Mouse (Mus musculus) liver, embryonic 15.5 days (tissue): ENCODE results near the gene Tle2. TPM values are rescaled to one million over a fixed set of nuclear protein-coding genes. Genes with fewer than 3 reads are reported as not detected.

Experiments
- ATAC-seq: fragments of 200-750 bp; cut with Nextera tagmentation; 2 replicates; pipeline ENCODE4 v1.8.0; 2017; ENCODE audit warnings: moderate number of reproducible peaks, mild to moderate bottlenecking, moderate library complexity; ENCODE audit not compliant: insufficient read depth
- H3K27ac ChIP-seq: fragments of 300-500 bp; sonication (generic); replicated peaks from 2 replicates; pipeline ENCODE4 v1.5.1; 2015; ENCODE audit warnings: mild to moderate bottlenecking, inconsistent platforms
- H3K27me3 ChIP-seq: fragments of 300-500 bp; sonication (generic); 2 replicates; pipeline ENCODE4 v1.6.1; 2015; ENCODE audit warnings: mild to moderate bottlenecking, inconsistent platforms
- H3K36me3 ChIP-seq: fragments of 300-500 bp; sonication (generic); replicated peaks from 2 replicates; pipeline ENCODE4 v1.6.1; 2015; ENCODE audit warnings: moderate library complexity, mild to moderate bottlenecking, inconsistent platforms
- H3K4me1 ChIP-seq: fragments of 300-500 bp; sonication (generic); replicated peaks from 2 replicates; pipeline ENCODE4 v1.6.1; 2015; ENCODE audit warnings: inconsistent platforms
- H3K4me2 ChIP-seq: fragments of 300-500 bp; sonication (generic); 2 replicates; pipeline ENCODE4 v1.6.1; 2015; ENCODE audit warnings: moderate library complexity, mild to moderate bottlenecking, inconsistent platforms
- H3K4me3 ChIP-seq: fragments of 300-500 bp; sonication (generic); replicated peaks from 2 replicates; pipeline ENCODE4 v1.5.1; 2015; ENCODE audit warnings: mild to moderate bottlenecking, inconsistent platforms
- H3K9ac ChIP-seq: fragments of 300-500 bp; sonication (generic); 2 replicates; pipeline ENCODE4 v1.6.1; 2015; ENCODE audit warnings: moderate library complexity, mild to moderate bottlenecking, inconsistent platforms
- H3K9me3 ChIP-seq: fragments of 300-500 bp; sonication (generic); replicated peaks from 2 replicates; pipeline ENCODE4 v1.6.1; 2016; ENCODE audit warnings: inconsistent platforms
- WGBS: fragments of 180-500 bp; shearing (Covaris S2); methylation state at CpG from one replicate; pipeline ENCODE4 v1.1.7; 2015; ENCODE audit warnings: mixed read lengths; ENCODE audit not compliant: insufficient replicate concordance; 5-methylcytosine and 5-hydroxymethylcytosine counted together
- polyA plus RNA-seq: library from polyadenylated mRNA; unstranded; fragments of >200 nt; fragmentation: Nextera tagmentation; extraction: Ambion mirVana; gene quantifications from 2 replicates; pipeline ENCODE4 v1.2.1, GENCODE M21; 2015

Tle2 gene
- polyA plus RNA-seq, 1 experiment from 2014 or later = 2.2 TPM

DNA sequence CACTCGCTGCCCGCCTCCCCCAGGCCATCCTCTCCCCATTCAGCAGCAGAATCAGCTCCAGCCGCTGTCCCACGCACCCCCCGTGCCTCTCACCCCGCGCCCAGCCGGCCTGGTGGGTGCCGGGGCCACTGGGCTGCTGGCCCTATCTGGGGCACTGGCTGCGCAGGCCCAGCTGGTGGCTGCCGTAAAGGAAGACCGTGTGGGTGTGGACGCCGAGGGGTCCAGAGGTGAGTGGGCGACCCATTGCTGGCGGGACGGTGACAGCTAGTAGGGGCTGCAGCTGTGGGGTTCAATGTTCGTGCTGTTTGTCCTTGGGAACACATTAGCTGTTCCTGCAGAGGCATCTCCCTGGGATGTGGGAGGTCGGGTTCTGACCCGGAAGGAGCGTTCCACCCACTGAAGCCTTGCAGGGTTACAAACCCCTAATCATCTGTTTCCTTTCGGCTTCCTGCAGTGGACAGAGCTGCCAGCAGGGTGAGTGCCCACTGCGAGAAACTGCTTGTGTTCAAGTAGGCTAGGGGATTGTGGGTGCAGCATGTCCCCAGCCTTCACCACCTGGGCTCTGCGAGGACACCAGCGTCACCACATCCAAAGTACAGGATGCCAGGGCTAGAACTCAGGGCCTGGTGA, 6.2 kb downstream of the Tle2 start:
- Histone ChIP-seq H3K4me1 (peaks cover 8% of the 10 kb centered on the region), H3K27me3 (peaks cover 64% of the 10 kb centered on the region), H3K9ac (no peak overlapping the region), H3K27ac (no peak overlapping the region), H3K9me3 (no peaks in the 10 kb centered on the region), H3K4me3 (no peak overlapping the region), H3K36me3 (no peaks in the 10 kb centered on the region), H3K4me2 (0 out of 2 replicates have a peak overlapping the region, but pooled peaks have one; percentile 10)
- WGBS = 21% methylated on average over 25 of the region's 25 CpGs
- 0 out of 2 replicates have a peak, but pooled peaks have one; percentile 9 for ATAC-seq

DNA sequence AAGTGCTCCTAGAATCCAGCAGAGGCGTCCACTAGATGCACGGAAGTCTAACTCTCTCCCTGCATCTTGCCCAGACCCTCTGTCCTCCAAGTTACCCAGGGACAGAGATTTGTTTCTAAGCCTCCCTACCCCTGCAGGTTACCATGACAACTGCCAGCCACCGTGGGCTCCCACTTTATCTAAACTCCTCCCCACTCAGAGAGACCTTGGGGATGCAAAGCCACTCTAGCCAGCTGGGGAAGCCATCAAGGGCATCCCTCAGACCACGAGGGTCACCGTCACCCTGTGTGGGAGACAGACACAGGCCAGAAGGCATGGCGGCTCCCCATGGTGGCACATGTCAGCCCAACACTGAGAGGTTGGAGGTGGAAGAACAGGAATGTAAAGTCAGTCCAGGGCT, 9.0 kb downstream of the Tle2 start:
- no peak overlapping the region for H3K9ac ChIP-seq
- 50% methylated on average over 6 of the region's 6 CpGs for WGBS
- no peak overlapping the region for H3K4me3 ChIP-seq
- no peak overlapping the region for H3K27ac ChIP-seq
- H3K9me3 ChIP-seq = no peaks in the 10 kb centered on the region
- peaks cover 39% of the 10 kb centered on the region for H3K27me3 ChIP-seq
- H3K4me1 ChIP-seq = no peaks in the 10 kb centered on the region
- ATAC-seq = no peak
- no peaks in the 10 kb centered on the region for H3K36me3 ChIP-seq
- H3K4me2 ChIP-seq = no peak overlapping the region

DNA sequence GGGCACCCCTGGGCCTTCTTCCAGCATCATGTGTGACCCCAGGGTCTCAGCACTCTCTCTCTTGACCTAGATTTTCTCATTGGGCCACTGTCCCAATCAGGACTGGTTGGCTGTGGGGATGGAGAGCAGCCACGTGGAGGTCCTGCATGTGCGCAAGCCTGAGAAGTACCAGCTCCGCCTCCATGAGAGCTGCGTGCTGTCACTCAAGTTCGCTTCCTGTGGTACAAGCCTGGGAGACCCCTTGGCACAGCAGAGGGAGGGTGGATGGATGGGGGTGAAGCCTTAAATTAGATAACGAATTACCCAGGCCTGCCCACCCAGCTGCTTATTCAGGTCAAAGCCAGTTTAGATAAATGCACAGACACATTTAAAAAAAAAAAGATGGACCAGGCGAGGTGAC, 14.4 kb downstream of the Tle2 start:
- no peak overlapping the region for H3K4me3 ChIP-seq
- H3K27me3 ChIP-seq = peaks cover 24% of the 10 kb centered on the region
- H3K4me2 ChIP-seq = no peak overlapping the region
- WGBS = 45% methylated on average over 7 of the region's 7 CpGs
- no peak overlapping the region for H3K9ac ChIP-seq
- H3K4me1 ChIP-seq = no peaks in the 10 kb centered on the region
- ATAC-seq = no peak
- H3K36me3 ChIP-seq = no peaks in the 10 kb centered on the region
- H3K9me3 ChIP-seq = no peaks in the 10 kb centered on the region
- H3K27ac ChIP-seq = no peak overlapping the region

DNA sequence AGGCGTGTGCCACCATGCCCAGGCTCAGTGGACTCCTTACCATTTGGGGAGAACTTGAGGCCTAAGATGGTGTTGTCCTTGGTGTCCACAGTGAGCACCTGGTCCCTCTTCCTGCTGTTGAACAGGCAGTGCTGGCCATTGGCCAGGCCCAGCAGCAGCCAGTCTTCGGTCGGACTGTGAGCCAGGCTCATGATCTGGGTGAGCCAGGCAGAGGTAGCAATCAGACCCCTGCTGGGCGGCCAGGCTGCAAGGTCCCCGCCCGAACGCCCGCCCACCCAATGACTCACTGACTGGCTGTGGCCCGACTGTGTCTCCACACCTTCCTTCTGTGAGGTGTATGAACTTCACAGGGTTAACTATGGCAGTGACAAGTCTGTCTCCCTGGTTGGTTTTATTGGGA, 17.5 kb downstream of the Tle2 start:
- Histone ChIP-seq H3K27me3 (peaks cover 55% of the 10 kb centered on the region), H3K4me3 (no peak overlapping the region), H3K9ac (no peak overlapping the region), H3K4me1 (peaks cover 12% of the 10 kb centered on the region), H3K9me3 (no peaks in the 10 kb centered on the region), H3K36me3 (no peaks in the 10 kb centered on the region), H3K27ac (no peak overlapping the region), H3K4me2 (no peak overlapping the region)
- ATAC-seq = no peak
- 50% methylated on average over 9 of the region's 9 CpGs for WGBS

DNA sequence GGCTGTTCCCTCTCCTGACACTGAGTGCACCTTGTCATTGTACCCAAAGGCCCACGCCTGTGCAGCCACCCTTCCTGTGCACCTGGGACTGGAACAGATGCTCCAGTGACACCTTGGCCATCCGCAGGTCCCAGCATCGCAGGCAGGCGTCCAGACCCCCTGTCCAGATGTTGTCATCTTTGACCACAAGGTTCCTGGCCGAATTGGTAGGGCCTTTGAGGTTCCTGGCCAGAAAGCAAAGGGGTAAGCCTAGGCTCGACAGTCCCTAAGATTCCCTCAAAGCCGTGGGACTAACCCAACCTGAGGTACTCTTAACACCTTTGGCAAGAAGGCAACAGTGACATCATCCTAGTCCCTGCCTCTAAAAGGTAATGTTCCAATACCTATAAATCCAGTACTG, 18.3 kb downstream of the Tle2 start:
- H3K4me3 ChIP-seq = no peak overlapping the region
- H3K27me3 ChIP-seq = peaks cover 63% of the 10 kb centered on the region
- ATAC-seq = no peak
- H3K4me1 ChIP-seq = peaks cover 20% of the 10 kb centered on the region
- WGBS = 57% methylated on average over 7 of the region's 7 CpGs
- H3K27ac ChIP-seq = no peak overlapping the region
- H3K36me3 ChIP-seq = no peaks in the 10 kb centered on the region
- H3K9ac ChIP-seq = no peak overlapping the region
- H3K9me3 ChIP-seq = no peaks in the 10 kb centered on the region
- no peak overlapping the region for H3K4me2 ChIP-seq

DNA sequence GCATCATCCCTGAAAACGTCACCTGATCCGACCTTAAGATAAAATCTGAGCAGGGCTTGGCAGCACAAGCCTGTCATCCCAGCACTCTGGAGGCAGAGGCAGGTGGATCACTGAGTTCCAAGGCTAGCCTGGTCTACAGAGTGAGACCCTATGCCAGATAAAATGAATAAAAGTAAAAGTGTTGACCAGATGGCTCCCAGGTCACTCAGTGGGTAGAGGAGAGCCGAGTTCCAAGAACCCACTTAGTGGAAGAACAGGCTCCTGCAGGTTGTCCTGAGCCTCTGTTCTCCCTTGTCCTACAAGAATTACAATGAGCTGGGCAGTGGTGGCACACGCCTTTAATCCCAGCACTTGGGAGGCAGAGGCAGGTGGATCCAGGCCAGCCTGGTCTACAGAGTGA, 18.9 kb downstream of the Tle2 start:
- Histone ChIP-seq H3K27ac (no peak overlapping the region), H3K9ac (no peak overlapping the region), H3K4me2 (no peak overlapping the region), H3K4me1 (peaks cover 25% of the 10 kb centered on the region), H3K36me3 (no peaks in the 10 kb centered on the region), H3K9me3 (no peaks in the 10 kb centered on the region), H3K27me3 (peaks cover 69% of the 10 kb centered on the region), H3K4me3 (no peak overlapping the region)
- no peak for ATAC-seq
- WGBS = 59% methylated on average over 4 of the region's 4 CpGs

DNA sequence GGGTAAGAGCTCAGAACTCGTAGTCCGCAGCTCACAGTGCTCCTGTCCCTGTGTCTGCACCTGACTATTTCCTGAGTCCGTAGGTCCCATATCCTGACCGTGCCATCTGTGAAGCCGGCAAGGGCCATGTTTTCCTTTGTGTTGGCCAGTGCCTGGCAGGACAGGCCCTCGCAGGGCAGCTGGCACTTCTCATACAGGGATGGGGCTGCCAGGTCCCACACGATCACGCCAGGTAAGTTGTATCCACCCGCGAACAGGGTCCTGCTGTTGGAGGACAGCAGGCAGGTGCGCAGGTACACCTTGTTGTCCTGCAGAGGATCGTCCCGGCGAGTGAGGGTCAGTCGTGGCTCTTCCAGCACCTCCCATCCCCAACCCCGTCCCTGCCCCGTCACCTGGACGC, 19.6 kb downstream of the Tle2 start:
- 66% methylated on average over 18 of the region's 18 CpGs for WGBS
- peaks cover 70% of the 10 kb centered on the region for H3K27me3 ChIP-seq

DNA sequence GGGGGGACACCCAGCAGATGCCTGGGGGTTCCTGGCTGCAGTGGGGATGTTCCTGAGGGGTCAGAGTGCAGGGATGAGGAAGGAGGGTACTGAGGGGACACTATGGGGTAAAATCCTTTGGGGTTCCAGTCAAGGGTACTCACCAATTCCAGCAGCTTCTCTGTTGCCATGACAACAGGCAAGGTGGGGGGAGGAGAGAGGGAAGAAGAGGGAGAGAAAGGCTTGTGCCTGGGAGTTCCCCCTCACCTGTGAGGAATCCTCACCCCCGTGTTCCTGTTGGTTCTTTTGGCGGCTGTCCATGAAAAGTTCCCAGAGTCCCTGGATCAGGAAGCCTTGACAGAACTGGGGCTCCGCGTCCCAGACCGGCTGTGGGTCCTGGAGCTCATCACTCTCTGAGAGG, 21.2 kb downstream of the Tle2 start:
- no peak overlapping the region for H3K9ac ChIP-seq
- no peak overlapping the region for H3K4me2 ChIP-seq
- H3K4me1 ChIP-seq = peaks cover 47% of the 10 kb centered on the region
- no peak overlapping the region for H3K4me3 ChIP-seq
- WGBS = 57% methylated on average over 5 of the region's 5 CpGs
- ATAC-seq = no peak
- H3K9me3 ChIP-seq = no peaks in the 10 kb centered on the region
- H3K27ac ChIP-seq = no peak overlapping the region
- peaks cover 81% of the 10 kb centered on the region for H3K27me3 ChIP-seq
- no peaks in the 10 kb centered on the region for H3K36me3 ChIP-seq

More for the DNA sequence above, 19.6 kb downstream of the Tle2 start:
- no peak for ATAC-seq
- H3K27ac ChIP-seq = no peak overlapping the region
- no peak overlapping the region for H3K4me3 ChIP-seq
- no peaks in the 10 kb centered on the region for H3K9me3 ChIP-seq
- H3K4me1 ChIP-seq = peaks cover 32% of the 10 kb centered on the region
- no peak overlapping the region for H3K9ac ChIP-seq
- H3K36me3 ChIP-seq = no peaks in the 10 kb centered on the region
- H3K4me2 ChIP-seq = no peak overlapping the region

DNA sequence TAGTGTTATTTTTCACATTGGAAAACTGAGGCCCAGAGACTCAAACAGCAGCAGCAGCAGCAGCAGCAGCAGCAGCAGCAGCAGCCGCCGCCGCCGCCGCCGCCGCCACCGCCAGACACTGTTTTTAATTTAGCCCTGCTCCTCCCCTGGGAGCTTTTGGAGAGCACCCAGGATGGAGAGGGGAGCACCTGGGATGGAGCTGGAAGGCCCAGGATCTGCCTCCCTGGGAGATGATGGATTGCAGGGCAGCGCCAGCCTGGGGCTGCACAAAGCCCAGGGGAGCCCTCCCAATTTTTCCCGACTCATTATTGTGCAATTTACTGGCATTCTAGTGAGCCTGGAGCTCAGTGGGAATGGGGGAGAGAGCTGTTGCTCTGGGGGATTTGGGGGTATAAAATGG, 22.2 kb downstream of the Tle2 start:
- Histone ChIP-seq H3K9me3 (no peaks in the 10 kb centered on the region), H3K4me3 (peak overlapping the region; percentile 28), H3K9ac (no peak overlapping the region), H3K27ac (no peak overlapping the region), H3K4me2 (peak overlapping the region; percentile 51), H3K36me3 (no peaks in the 10 kb centered on the region), H3K27me3 (peaks cover 76% of the 10 kb centered on the region), H3K4me1 (peaks cover 57% of the 10 kb centered on the region)
- ATAC-seq = no peak
- WGBS = 8% methylated on average over 10 of the region's 10 CpGs

DNA sequence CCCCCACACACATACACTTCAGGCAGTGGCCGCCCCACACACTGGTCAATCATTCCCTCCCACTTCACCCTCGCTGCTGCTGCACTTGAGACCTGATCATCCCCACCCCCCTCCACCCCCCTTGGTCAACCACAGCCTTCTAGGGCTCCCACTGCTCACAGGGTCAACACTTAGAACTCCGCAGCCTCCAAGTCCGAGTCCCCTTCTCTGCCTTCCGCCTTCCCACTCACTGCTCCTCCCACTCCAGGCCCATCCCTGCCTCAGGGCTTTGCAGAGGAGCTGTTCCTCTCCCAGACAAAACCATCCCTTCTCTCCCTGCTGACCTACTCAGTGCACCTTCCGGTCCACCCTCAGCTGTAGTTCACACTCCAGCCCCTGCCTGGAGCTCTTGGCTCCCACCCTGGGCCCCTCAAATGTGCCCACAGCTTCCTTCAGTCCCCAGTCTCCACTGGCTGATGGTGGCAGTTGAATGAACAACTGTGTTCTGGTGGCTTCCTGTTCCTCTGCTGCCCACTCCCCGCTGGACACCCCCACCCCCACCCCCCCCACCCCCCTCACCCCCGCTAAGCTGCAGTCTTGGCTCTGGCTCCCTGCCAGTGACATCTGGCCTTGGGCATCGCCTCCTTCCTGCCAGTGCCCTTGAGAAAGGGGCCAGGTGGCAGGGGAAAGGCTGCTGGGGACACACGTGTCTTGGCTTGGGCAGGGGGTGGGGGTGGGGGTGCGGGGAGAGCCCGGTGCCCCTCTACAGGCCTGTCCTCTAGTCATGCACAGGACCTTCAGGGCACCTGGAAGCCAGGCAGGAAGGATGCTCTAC, 23.0 kb downstream of the Tle2 start:
- Histone ChIP-seq H3K27me3 (peaks cover 70% of the 10 kb centered on the region), H3K36me3 (no peaks in the 10 kb centered on the region), H3K27ac (no peak overlapping the region), H3K4me3 (peak overlapping the region; percentile 28), H3K4me1 (peaks cover 63% of the 10 kb centered on the region), H3K9me3 (no peaks in the 10 kb centered on the region), H3K4me2 (peak overlapping the region; percentile 51), H3K9ac (no peak overlapping the region)
- ATAC-seq = no peak
- WGBS = 11% methylated on average over 12 of the region's 12 CpGs

DNA sequence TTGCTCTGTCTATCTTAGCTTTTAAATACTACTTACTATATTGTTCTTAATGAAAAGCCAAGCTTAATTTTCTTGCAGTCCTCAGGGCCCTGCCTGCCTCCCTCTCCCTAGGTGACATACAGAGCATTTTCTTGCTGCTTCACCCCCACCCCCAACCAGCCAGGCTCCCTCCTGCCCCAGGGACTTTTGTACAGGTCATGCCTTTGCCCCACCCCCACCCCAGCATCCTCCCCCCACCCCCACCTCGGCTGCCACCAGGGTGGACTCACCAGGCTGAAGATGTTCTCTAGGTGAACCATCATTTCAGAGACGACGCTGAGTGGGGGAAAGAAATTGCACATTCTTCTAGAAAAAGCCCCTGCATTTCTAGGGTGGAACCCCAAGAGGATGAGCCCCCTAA, 24.0 kb downstream of the Tle2 start:
- no peaks in the 10 kb centered on the region for H3K36me3 ChIP-seq
- no peak for ATAC-seq
- H3K27ac ChIP-seq = no peak overlapping the region
- WGBS = 37% methylated on average over 3 of the region's 3 CpGs
- no peaks in the 10 kb centered on the region for H3K9me3 ChIP-seq
- peaks cover 71% of the 10 kb centered on the region for H3K4me1 ChIP-seq
- no peak overlapping the region for H3K4me3 ChIP-seq
- H3K4me2 ChIP-seq = no peak overlapping the region
- peaks cover 64% of the 10 kb centered on the region for H3K27me3 ChIP-seq
- H3K9ac ChIP-seq = no peak overlapping the region
